Mouse (Mus musculus) adrenal gland, adult 2 months (tissue): ENCODE measurements at regions not wholly inside any gene's neighbourhood (a gene's known extent, or its start where the extent isn't known, plus 50 kb on each side); places are given as distances from the start of the nearest gene placed in this dataset.

Experiments
- DNase-seq: peaks from one replicate; pipeline ENCODE4 v3.0.0; 2021

- no peak for DNase-seq
These were observed 254.5 kb downstream of the Drd1 start for GRCm38 (mm10) chr13:53800978-53801377.

GRCm38 (mm10) chr13:53788809-53789208, 266.7 kb downstream of the Drd1 start:
- no peak for DNase-seq

- DNase-seq: peak; percentile 65
These were observed 272.0 kb downstream of the Drd1 start for GRCm38 (mm10) chr13:53783492-53783891.

- no peak for DNase-seq
These were observed 276.4 kb downstream of the Drd1 start for GRCm38 (mm10) chr13:53779150-53779549.

- DNase-seq: peak; percentile 25
These were observed 279.1 kb downstream of the Drd1 start for GRCm38 (mm10) chr13:53776421-53776820.

- peak; percentile 15 for DNase-seq
These were observed 279.8 kb downstream of the Drd1 start for GRCm38 (mm10) chr13:53775687-53776086.

GRCm38 (mm10) chr13:53764613-53765243, 290.8 kb downstream of the Drd1 start:
- DNase-seq: peak; percentile 59

- no peak for DNase-seq
These were observed 284.8 kb upstream of the Msx2 start for GRCm38 (mm10) chr13:53757576-53758237.

- no peak for DNase-seq
These were observed 284.2 kb upstream of the Msx2 start for GRCm38 (mm10) chr13:53756970-53757530.

GRCm38 (mm10) chr13:53755046-53755615, 282.3 kb upstream of the Msx2 start:
- DNase-seq: no peak

- no peak for DNase-seq
These were observed 280.2 kb upstream of the Msx2 start for GRCm38 (mm10) chr13:53753049-53753448.

- DNase-seq: no peak
These were observed 268.1 kb upstream of the Msx2 start for GRCm38 (mm10) chr13:53740981-53741380.

GRCm38 (mm10) chr13:53739127-53739526, 266.3 kb upstream of the Msx2 start:
- no peak for DNase-seq

- DNase-seq: no peak
These were observed 262.1 kb upstream of the Msx2 start for GRCm38 (mm10) chr13:53734944-53735343.

GRCm38 (mm10) chr13:53730259-53730902, 257.5 kb upstream of the Msx2 start:
- DNase-seq: no peak

GRCm38 (mm10) chr13:53729848-53730247, 257.0 kb upstream of the Msx2 start:
- no peak for DNase-seq

GRCm38 (mm10) chr13:53726031-53726430, 253.2 kb upstream of the Msx2 start:
- DNase-seq: no peak

GRCm38 (mm10) chr13:53722881-53723280, 250.0 kb upstream of the Msx2 start:
- DNase-seq: no peak

- DNase-seq: no peak
These were observed 248.2 kb upstream of the Msx2 start for GRCm38 (mm10) chr13:53721038-53721463.

GRCm38 (mm10) chr13:53717582-53717981, 244.7 kb upstream of the Msx2 start:
- no peak for DNase-seq

- no peak for DNase-seq
These were observed 244.2 kb upstream of the Msx2 start for GRCm38 (mm10) chr13:53717086-53717485.

- no peak for DNase-seq
These were observed 236.2 kb upstream of the Msx2 start for GRCm38 (mm10) chr13:53709062-53709461.

- no peak for DNase-seq
These were observed 234.7 kb upstream of the Msx2 start for GRCm38 (mm10) chr13:53707548-53707947.
